ENCODE assay signal across 10 mouse cellular contexts in the genomic region with DNA sequence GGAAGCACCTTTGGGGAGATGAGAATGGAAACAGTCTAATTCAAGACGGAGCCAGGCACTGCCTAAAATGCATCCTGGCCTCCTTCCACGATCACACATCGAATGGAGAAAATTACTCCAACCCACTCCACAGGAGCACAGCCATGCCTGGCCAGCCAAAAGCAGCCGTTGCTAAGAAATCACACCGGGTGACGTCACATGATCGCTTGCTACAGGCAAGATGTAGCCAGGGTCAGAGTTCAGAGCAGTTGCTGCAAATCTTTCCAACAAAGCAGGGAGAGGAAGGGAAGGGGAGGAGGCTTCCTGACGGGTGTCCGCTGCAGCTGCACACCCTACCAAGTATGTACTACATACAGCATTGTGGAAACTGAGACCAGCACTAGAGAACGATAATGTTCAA.
DNase-seq lines count a peak whose midpoint lies in the region; ATAC-seq and TF ChIP-seq lines count a peak whose summit lies in the region.
"Had no signal": no experiment of that assay in that cellular context is flagged by ENCODE, and none has a peak within 500 bp of the region (broad histone marks: within the 10 kb centered on the region; RNA-seq: fewer than 3 reads in every experiment).

No protein-coding gene starts in this region.

- no peaks in the 10 kb centered on the region for H3K4me1 ChIP-seq in kidney, adult 2 months (ENCODE audit: control insufficient read depth, insufficient read depth, low read length)

- WGBS in kidney, adult 2 months = 12% methylated on average over 10 of the region's 10 CpGs

- H3K4me3 ChIP-seq in kidney, adult 2 months (ENCODE audit: insufficient read depth, low read depth, low read length) = no peak overlapping the region
- H3K4me3 ChIP-seq: stomach, embryonic 15.5 days had no signal

- ATAC-seq in frontal cortex, adult (ENCODE audit: low TSS enrichment) = peak; percentile 89

- H3K27ac ChIP-seq in kidney, adult 2 months (ENCODE audit: insufficient read depth, low read depth, low read length) = no peak overlapping the region
- H3K27ac ChIP-seq: liver, embryonic 14.5 days; stomach, embryonic 15.5 days had no signal

- H3K27me3 ChIP-seq in kidney, adult 2 months (replicated peaks; ENCODE audit: control insufficient read depth, insufficient read depth, low read length) = no peaks in the 10 kb centered on the region
- H3K27me3 ChIP-seq: stomach, embryonic 15.5 days had no signal

- peak; percentile 15 to 28 for DNase-seq in cerebellum, adult 18-20 months
- DNase-seq in cerebellum, adult 11 months = no peak
- peak; percentile 14 for DNase-seq in cerebellum, adult 8-10 months
- peak; percentile 71 for DNase-seq in kidney, adult 2 months
- DNase-seq in lung, postnatal 36 days = peak; percentile 23
- no peak for DNase-seq in ovary, postnatal 14 days (ENCODE audit: low spot score)
- no peak for DNase-seq in B cell, adult 2 months

- H3K36me3 ChIP-seq in kidney, adult 2 months (ENCODE audit: control insufficient read depth, insufficient read depth, low read length) = no peaks in the 10 kb centered on the region
- H3K36me3 ChIP-seq: stomach, embryonic 15.5 days had no signal

- no peak for TF ChIP-seq POLR2A in kidney, adult 2 months (IDR thresholded peaks at IDR 0.05; ENCODE audit: low read depth, low read length)

- no peak for TF ChIP-seq CTCF in kidney, adult 2 months (conservative IDR thresholded peaks at IDR 0.05; ENCODE audit: insufficient read depth, insufficient read length, low read depth, low read length)

Comparison
In these comparisons a context has a peak if more than half of its experiments do, and no peak if none do; other contexts are left out.
1. DNase-seq: peak in cerebellum, adult 18-20 months (2 of 2), cerebellum, adult 8-10 months (single experiment), kidney, adult 2 months (single experiment) and lung, postnatal 36 days (single experiment); none in cerebellum, adult 11 months (single experiment), ovary, postnatal 14 days (single experiment) and B cell, adult 2 months (0 of 2).